Mouse (Mus musculus): ENCODE measurements around the gene Tns4. TPM values are rescaled to one million over a fixed set of nuclear protein-coding genes. Genes with fewer than 3 reads are reported as not detected.
A peak's percentile ranks its signal among the peaks of the same experiment; 100 is the strongest.

Tns4 gene
- polyA plus RNA-seq, 1 experiment: 12.8 TPM

DNA sequence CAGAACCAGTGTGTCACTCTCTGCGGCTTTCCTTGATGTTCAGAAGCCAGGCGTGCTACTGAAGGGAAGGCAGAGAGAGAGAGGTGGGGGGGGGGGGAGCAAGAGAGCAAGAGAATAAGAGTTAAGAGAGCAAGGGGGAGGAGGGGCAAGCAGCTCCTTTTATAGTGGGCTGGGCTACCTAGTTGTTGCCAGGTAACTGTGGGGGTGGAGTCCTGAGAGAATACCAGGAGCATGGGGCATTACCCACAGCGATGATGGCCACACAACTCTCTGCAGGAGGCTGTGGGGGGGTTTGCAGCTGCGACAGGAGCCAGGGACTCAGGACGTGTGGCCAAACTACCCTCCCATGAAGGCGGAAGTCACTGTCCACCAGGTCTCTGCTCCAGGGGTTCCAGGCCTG, 63.2 kb downstream of the Tns4 start:
- Histone ChIP-seq H3K36me3 (ENCODE audit: control insufficient read depth, insufficient read depth, low read length, poor library complexity, severe bottlenecking) (peaks cover 19% of the 10 kb centered on the region), H3K27ac (ENCODE audit: insufficient read depth, low read length) (no peak overlapping the region), H3K9ac (ENCODE audit: low read depth, poor library complexity, severe bottlenecking) (no peak overlapping the region), H3K4me1 (ENCODE audit: control insufficient read depth, insufficient read depth, low read length) (no peaks in the 10 kb centered on the region), H3K27me3 (ENCODE audit: control insufficient read depth, insufficient read depth, low read length, poor library complexity, severe bottlenecking) (no peaks in the 10 kb centered on the region), H3K9me3 (replicated peaks; ENCODE audit: control insufficient read depth, insufficient read depth, low read length, poor library complexity, severe bottlenecking) (no peaks in the 10 kb centered on the region), H3K4me3 (ENCODE audit: low read depth, low read length) (no peak overlapping the region)
- TF ChIP-seq EP300 (IDR thresholded peaks at IDR 0.05; ENCODE audit: insufficient read depth, low read depth, low read length) (no peak), POLR2A (IDR thresholded peaks at IDR 0.05; ENCODE audit: insufficient read depth, low read length) (no peak), CTCF (IDR thresholded peaks at IDR 0.05; ENCODE audit: low read depth, low read length) (no peak)

GRCm38 (mm10) chr11:99024468-99025134, 64.5 kb downstream of the Tns4 start:
- no peaks in the 10 kb centered on the region for H3K4me1 ChIP-seq (ENCODE audit: control insufficient read depth, insufficient read depth, low read length)
- peaks cover 31% of the 10 kb centered on the region for H3K36me3 ChIP-seq (ENCODE audit: control insufficient read depth, insufficient read depth, low read length, poor library complexity, severe bottlenecking)
- H3K9ac ChIP-seq (ENCODE audit: low read depth, poor library complexity, severe bottlenecking): peak overlapping the region; percentile 59
- H3K9me3 ChIP-seq (replicated peaks; ENCODE audit: control insufficient read depth, insufficient read depth, low read length, poor library complexity, severe bottlenecking): no peaks in the 10 kb centered on the region
- H3K4me3 ChIP-seq (ENCODE audit: low read depth, low read length): peak overlapping the region; percentile 75
- H3K27ac ChIP-seq (ENCODE audit: insufficient read depth, low read length): 0 out of 2 replicates have a peak overlapping the region, but pooled peaks have one; percentile 14
- TF ChIP-seq POLR2A (IDR thresholded peaks at IDR 0.05; ENCODE audit: insufficient read depth, low read length): no peak
- TF ChIP-seq EP300 (IDR thresholded peaks at IDR 0.05; ENCODE audit: insufficient read depth, low read depth, low read length): no peak
- no peak for TF ChIP-seq CTCF (IDR thresholded peaks at IDR 0.05; ENCODE audit: low read depth, low read length)
- no peaks in the 10 kb centered on the region for H3K27me3 ChIP-seq (ENCODE audit: control insufficient read depth, insufficient read depth, low read length, poor library complexity, severe bottlenecking)

DNA sequence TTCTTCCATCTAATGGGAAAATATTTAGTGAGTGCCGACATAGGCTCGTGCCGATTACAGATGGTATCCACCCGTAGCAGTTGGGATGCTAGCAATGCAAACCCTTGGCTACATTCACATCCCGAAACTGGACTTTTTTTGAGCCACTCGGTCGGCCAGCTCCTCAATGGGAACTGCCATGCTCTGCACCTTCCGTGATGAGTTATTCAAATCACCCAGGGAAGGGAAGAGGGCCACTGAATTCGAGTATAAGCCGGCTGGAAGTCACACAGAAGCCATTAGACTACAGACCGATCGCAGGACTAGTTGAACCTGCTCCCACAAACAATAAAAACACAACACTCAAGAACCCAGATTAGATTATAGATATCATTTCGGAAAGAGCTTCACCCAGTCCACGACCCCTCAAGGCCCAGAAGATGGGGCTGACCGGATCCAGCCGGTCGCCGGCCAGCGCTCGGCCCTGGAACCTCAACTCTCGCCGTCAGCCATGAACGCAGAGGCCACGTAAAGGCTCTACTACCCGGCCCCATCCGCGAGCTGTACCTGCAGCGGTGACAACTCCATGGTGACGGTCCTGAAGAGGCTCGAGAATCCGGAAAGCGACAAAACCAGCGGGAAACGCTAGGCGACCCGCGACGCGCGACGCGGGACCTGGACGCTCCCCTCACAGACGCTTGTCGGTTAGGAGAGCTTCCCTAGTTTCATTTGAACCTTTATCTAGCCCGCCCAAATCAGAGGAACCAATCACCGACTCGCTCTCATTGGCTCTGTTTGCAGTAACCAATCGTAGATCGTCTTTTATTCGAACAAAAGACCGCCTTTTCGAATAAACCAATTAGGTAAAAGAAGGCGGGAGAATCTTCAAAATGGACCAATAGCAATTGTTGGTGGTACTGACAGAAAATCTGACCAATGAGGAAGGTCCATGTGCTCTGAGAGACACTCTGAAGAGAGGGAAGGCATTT, 65.3 kb downstream of the Tns4 start, which contains the start of gene Top2a:
TSS of gene Top2a (minus strand) at position 690 of the 968 bp plus-strand sequence.
- Histone ChIP-seq H3K4me3 (ENCODE audit: low read depth, low read length) (peak within 1 kb of the TSS; percentile 89), H3K4me1 (ENCODE audit: control insufficient read depth, insufficient read depth, low read length) (no peaks in the 10 kb centered on the region), H3K36me3 (ENCODE audit: control insufficient read depth, insufficient read depth, low read length, poor library complexity, severe bottlenecking) (peaks cover 37% of the 10 kb centered on the region), H3K9ac (ENCODE audit: low read depth, poor library complexity, severe bottlenecking) (peak within 1 kb of the TSS; percentile 91), H3K27me3 (ENCODE audit: control insufficient read depth, insufficient read depth, low read length, poor library complexity, severe bottlenecking) (no peaks in the 10 kb centered on the region), H3K27ac (ENCODE audit: insufficient read depth, low read length) (0 out of 2 replicates have a peak within 1 kb of the TSS, but pooled peaks have one; percentile 14), H3K9me3 (replicated peaks; ENCODE audit: control insufficient read depth, insufficient read depth, low read length, poor library complexity, severe bottlenecking) (no peaks in the 10 kb centered on the region)
- TF ChIP-seq POLR2A (IDR thresholded peaks at IDR 0.05; ENCODE audit: insufficient read depth, low read length) (peak; percentile 89), CTCF (IDR thresholded peaks at IDR 0.05; ENCODE audit: low read depth, low read length) (no peak), EP300 (IDR thresholded peaks at IDR 0.05; ENCODE audit: insufficient read depth, low read depth, low read length) (no peak)

- peak overlapping the region; percentile 91 for H3K9ac ChIP-seq (ENCODE audit: low read depth, poor library complexity, severe bottlenecking)
- H3K9me3 ChIP-seq (replicated peaks; ENCODE audit: control insufficient read depth, insufficient read depth, low read length, poor library complexity, severe bottlenecking): no peaks in the 10 kb centered on the region
- H3K27ac ChIP-seq (ENCODE audit: insufficient read depth, low read length): no peak overlapping the region
- H3K27me3 ChIP-seq (ENCODE audit: control insufficient read depth, insufficient read depth, low read length, poor library complexity, severe bottlenecking): no peaks in the 10 kb centered on the region
- no peaks in the 10 kb centered on the region for H3K4me1 ChIP-seq (ENCODE audit: control insufficient read depth, insufficient read depth, low read length)
- TF ChIP-seq EP300 (IDR thresholded peaks at IDR 0.05; ENCODE audit: insufficient read depth, low read depth, low read length) (no peak), POLR2A (IDR thresholded peaks at IDR 0.05; ENCODE audit: insufficient read depth, low read length) (no peak), CTCF (IDR thresholded peaks at IDR 0.05; ENCODE audit: low read depth, low read length) (no peak)
- H3K4me3 ChIP-seq (ENCODE audit: low read depth, low read length): peak overlapping the region; percentile 89
- H3K36me3 ChIP-seq (ENCODE audit: control insufficient read depth, insufficient read depth, low read length, poor library complexity, severe bottlenecking): peaks cover 44% of the 10 kb centered on the region
These were observed 66.0 kb downstream of the Tns4 start for GRCm38 (mm10) chr11:99023094-99023493.

- no peak for TF ChIP-seq POLR2A (IDR thresholded peaks at IDR 0.05; ENCODE audit: insufficient read depth, low read length)
- no peak for TF ChIP-seq CTCF (IDR thresholded peaks at IDR 0.05; ENCODE audit: low read depth, low read length)
- no peak for TF ChIP-seq EP300 (IDR thresholded peaks at IDR 0.05; ENCODE audit: insufficient read depth, low read depth, low read length)
- Histone ChIP-seq H3K27me3 (ENCODE audit: control insufficient read depth, insufficient read depth, low read length, poor library complexity, severe bottlenecking) (no peaks in the 10 kb centered on the region), H3K36me3 (ENCODE audit: control insufficient read depth, insufficient read depth, low read length, poor library complexity, severe bottlenecking) (peaks cover 50% of the 10 kb centered on the region), H3K9me3 (replicated peaks; ENCODE audit: control insufficient read depth, insufficient read depth, low read length, poor library complexity, severe bottlenecking) (no peaks in the 10 kb centered on the region), H3K9ac (ENCODE audit: low read depth, poor library complexity, severe bottlenecking) (peak overlapping the region; percentile 91), H3K4me1 (ENCODE audit: control insufficient read depth, insufficient read depth, low read length) (no peaks in the 10 kb centered on the region), H3K27ac (ENCODE audit: insufficient read depth, low read length) (no peak overlapping the region), H3K4me3 (ENCODE audit: low read depth, low read length) (peak overlapping the region; percentile 56)
These were observed 66.6 kb downstream of the Tns4 start for GRCm38 (mm10) chr11:99022384-99022933.
